Mouse (Mus musculus) kidney, postnatal 14 days (tissue): Measurements from ENCODE around the gene Lpcat2.
A peak's percentile ranks its signal among the peaks of the same experiment; 100 is the strongest.
"Not testable (repeated sequence)": the region's sequence is repeated elsewhere in the genome, so short reads cannot be mapped to it uniquely, and the experiment has no call there.

Source experiments
- DNase-seq: peaks from one replicate; pipeline ENCODE4 v3.0.0; 2022; ENCODE audit warnings: mixed read lengths

The Lpcat2 gene

GRCm38 (mm10) chr8:92854673-92855072 lies 466 bp upstream of the Lpcat2 start:
- DNase-seq: no peak

GRCm38 (mm10) chr8:92856273-92856986 lies 1.3 kb downstream of the Lpcat2 start:
- DNase-seq: no peak

DNA sequence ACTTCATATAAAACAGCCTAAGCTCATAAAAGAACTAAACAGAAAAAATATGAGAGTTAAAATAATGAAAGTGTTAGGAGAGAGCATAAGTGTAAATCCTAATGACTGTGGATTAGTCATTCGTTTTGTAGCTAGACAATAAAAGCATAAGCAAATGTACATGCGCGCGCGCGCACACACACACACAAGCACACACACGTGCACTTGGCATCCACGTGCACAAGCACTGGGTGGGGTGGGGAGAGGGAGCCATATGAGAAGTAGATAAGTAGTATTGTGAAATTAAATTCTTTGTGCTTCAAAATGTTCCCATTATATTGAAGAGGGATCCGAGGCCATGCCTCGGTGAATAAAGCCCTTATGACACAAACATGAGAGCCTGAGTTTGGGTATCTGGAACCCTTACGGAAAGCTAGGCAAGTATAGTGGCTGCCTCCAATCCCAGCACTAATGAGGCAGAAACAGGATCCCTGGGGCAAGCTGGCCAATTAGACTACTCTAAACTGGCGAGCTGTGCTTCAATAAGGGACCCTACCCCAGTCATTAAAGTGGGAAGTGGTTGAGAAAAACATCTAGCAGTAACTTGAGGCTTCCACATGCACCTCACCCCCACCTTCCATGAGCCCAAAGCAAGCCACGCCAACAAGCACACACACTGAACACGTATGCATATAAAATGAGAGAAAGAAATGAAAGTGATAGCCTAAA lies 3.5 kb downstream of the Lpcat2 start:
- DNase-seq: no peak

- no peak for DNase-seq
Observed at GRCm38 (mm10) chr8:92861977-92862376, 6.8 kb downstream of the Lpcat2 start.

DNA sequence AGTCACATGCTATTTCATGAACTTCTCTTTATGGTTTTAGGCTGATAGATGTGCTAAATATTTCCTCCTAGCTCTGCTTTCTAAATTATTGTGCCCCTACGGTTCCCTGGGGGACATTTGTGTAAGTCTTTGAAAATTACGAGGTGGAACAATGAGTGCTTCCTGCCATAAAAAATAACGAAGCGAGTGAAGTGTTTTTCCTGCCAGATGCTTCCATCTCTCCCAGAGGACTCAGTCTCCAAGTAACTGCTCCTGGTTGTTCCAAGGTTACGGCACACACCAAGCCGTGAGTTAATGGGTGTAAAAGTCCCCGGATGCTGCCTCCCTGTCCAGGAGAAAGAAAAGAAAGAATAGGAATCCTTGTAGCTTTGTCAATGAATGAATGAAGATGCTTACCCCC lies 15.1 kb downstream of the Lpcat2 start:
- no peak for DNase-seq

DNA sequence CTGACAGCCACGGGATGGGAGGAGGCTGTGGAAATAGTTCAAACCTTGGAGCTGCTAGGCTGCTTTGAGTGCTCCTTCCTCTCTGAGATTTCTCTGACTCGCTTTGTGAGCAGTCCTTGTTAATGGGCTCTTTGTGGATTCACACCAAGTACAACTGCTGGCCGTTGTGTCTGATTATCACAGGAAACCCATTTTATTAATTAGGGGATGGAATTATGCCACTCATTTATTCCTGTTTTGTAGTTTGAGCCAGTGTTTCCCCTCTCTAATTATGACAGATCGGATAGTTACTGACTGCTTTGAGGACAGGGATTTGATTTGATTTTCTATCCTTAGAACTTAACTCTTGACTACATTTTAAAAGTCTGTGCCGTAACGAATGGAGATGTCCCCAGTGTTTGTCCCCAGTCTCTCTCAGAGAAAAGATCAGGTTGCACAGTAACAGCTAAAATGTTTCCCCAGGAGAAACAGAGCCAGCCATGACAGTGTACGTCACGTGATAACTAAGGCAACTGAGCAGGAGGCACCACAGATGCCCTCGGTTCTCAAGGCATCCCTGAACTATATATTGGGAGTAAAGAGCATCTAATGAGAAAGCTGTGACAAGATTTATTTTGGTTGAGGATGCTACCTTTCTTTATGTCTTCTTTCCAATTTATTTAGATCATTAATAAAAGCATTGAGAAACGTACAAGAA lies 17.1 kb downstream of the Lpcat2 start:
- DNase-seq: no peak

DNA sequence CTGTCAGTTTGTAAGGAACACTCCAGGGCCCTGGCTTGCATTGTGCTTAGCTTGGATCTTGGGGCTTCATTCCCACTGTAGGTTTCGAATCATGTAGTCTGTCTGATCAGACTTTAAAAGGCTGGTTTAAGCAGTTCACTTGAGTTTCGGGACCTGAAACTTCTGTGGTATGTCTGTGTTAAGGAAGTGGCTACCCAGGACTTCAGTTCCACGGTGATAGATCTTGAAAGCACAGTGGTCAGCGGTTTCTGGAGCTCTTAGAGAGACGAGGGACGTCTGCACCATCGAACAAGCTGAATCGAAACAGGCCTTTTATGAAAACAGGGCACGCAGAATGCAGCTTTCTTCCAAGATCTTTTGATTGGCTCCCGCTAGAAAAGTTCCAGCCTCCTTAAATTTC lies 20.7 kb downstream of the Lpcat2 start:
- no peak for DNase-seq

DNA sequence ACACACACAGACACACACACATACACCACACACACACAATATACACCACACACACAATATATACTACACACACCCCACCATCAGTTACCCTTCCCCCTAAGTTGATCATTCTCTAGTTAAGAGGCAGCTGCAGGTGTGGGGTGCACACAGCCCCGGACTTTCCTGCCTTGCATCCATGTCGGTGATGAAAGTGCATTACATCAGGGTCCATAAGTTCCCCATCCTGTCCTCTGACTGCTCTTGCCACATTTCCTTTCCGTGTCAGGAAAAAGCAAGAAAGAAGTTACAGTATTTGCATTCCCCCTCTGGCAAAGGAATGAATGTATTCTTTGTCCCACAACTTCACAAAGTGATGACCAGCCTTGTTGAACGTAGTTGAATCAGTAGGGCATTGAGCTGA lies 26.1 kb downstream of the Lpcat2 start:
- DNase-seq: no peak

DNA sequence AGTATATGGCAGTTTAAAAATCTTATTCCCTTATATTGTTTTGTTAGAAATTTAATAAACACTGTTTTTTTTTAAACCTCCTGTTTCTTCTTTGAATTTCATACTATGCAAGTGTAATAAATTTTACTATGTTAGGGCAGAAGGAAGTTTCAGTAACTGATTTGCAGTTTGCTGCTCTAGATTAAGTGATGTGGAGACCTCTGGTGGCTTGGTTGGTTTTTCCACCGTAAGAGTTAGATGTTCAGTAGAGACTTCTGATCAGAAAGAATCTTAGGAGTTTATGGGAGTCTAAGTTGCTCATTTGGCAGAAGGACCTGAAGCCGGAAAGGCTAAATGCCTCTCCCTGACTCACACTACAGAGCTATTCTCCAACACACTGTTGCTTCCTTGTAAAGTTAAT lies 28.6 kb downstream of the Lpcat2 start:
- DNase-seq: peak; percentile 40

- DNase-seq: not testable (repeated sequence)
Observed at GRCm38 (mm10) chr8:92892216-92892615, 37.1 kb downstream of the Lpcat2 start.

DNA sequence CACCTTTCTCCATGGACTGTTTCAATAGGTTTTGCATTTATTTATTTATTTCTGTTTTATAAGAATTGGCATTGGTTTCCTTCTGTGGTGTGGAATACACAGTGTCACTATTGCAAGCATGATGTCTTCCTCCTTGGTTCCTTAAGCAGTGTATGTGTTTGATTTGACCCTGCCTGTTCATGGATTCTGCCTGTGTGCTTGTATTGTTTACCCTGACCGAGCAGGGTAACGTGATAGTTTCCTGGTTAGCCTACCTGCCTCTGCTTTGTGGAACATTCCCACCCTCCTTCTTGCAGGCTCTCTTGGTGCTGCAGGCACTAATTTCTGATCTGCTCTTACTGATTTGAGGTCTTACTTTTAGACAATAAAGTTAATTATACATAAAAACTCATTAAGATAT lies 38.7 kb downstream of the Lpcat2 start:
- no peak for DNase-seq

GRCm38 (mm10) chr8:92895053-92895452 lies 39.9 kb downstream of the Lpcat2 start:
- DNase-seq: no peak

- DNase-seq: no peak
Observed at GRCm38 (mm10) chr8:92896056-92896455, 40.9 kb downstream of the Lpcat2 start.

DNA sequence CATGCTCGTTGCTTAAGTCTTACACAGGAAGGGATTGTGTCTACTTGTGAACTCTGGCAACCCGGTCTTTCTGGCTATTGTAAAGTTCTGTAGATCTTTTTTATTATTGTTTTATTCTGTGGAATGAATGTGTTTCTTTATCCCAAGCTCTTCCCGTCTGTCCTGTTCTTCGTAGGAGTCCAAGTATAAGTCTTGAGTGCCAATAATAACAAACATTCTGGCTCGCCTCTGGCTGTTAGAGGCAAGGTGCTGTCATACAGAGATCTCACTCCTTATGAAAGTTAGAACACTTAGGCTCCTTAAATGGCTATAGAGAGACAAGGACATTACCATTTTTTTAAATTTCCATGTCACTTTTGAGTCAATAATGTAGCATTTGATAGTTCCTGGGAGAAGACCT lies 41.5 kb downstream of the Lpcat2 start:
- DNase-seq: no peak

DNA sequence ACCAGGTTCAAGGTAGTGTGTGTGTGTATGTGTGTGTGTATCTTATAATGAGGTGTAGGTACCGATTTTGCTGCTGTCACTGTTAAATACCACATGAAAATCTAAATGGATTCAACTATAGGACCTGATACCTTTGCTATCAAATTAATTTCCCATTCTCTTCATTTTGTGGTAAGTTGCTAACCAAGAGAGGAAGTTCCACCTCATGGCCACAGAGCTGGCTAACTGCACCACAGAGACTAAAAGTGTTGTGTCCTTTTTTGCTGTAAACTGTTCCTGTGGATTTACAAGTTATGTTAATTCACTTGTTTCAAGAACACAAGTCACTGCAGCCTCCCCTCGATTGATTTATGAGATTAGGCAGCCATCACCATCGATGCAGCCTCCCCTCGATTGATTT lies 42.7 kb downstream of the Lpcat2 start:
- DNase-seq: no peak

GRCm38 (mm10) chr8:92899590-92899989 lies 44.5 kb downstream of the Lpcat2 start:
- no peak for DNase-seq

DNA sequence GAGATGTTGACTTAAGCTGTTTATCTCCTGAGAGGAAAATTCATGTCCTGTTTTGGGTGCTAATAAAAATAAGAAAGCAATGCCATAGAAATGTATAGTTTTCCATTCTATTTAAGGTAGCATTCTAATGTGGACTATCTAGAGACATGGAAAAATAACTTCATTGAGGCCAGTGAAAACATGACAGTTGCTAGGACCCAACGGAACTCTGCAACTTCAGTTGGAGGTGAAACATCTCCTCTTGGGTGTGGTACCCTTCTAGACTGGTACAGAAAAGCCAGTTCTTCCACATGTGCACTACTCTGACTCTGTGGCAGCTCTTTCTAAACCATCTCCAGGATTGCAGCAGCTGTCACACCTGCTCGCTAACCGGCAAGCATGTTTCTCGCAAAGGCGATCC lies 46.0 kb downstream of the Lpcat2 start, which contains the start of gene Capns2:
Gene Capns2 (plus strand): TSS at position 301 of the 400 bp plus-strand sequence.
- no peak for DNase-seq

GRCm38 (mm10) chr8:92902981-92903380 lies 47.8 kb downstream of the Lpcat2 start:
- no peak for DNase-seq

- DNase-seq: no peak
Observed at GRCm38 (mm10) chr8:92903488-92904135, 48.5 kb downstream of the Lpcat2 start.

DNA sequence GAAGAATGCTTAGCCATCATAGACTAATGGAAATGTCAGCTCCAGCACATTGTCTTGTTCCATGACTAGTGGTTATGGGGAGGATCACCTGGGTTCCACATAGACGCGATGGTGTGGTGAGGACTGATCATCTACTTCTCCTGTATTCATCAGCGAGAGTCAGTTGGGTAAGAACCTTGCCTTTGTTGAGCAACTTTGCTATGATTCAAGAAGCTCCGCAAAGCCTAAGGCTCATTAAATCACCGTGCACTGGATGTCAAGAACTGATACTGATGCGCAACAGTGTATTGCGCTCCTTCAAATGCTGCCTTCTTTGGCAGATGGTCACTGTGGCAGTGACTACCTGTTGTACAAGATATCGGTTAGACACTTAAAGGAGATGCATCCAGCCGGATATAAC lies 51.4 kb downstream of the Lpcat2 start:
- no peak for DNase-seq

- no peak for DNase-seq
Observed at GRCm38 (mm10) chr8:92908448-92908847, 53.3 kb downstream of the Lpcat2 start.

DNA sequence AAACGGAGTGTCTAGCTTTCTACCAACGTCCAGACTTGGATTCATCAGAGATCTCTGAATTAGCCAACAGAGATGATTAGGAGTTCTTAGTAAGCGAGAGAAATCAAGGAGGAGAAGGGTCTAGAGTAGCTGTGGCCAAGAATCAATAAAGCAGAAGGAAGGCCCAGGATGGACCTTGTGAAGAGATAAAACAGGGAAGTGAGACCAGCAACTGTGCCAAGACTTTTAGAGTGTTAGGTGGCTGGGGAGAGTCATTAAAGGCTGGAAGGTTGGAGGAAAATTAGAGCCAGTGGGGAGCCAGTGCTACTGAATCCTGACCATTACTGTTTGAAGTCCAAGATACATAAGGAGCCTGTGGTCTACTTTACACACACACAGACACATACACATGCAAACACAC lies 56.3 kb downstream of the Lpcat2 start:
- DNase-seq: no peak

GRCm38 (mm10) chr8:92913396-92913795 lies 58.3 kb downstream of the Lpcat2 start:
- no peak for DNase-seq
